Mouse (Mus musculus) limb, embryonic 15.5 days (tissue): ENCODE measurements around the gene Akt2. TPM values are rescaled to one million over a fixed set of nuclear protein-coding genes. Genes with fewer than 3 reads are reported as not detected.

Experiments
- ATAC-seq: fragments of 200-750 bp; cut with Nextera tagmentation; 2 replicates; pipeline ENCODE4 v1.8.0; 2017; ENCODE audit warnings: low read depth, moderate TSS enrichment; ENCODE audit not compliant: insufficient number of reproducible peaks, low FRiP score, low TSS enrichment
- H3K27ac ChIP-seq: fragments of 300-500 bp; sonication (generic); 2 replicates; pipeline ENCODE4 v1.5.1; 2015; ENCODE audit warnings: moderate library complexity, mild to moderate bottlenecking, inconsistent platforms
- H3K27me3 ChIP-seq: fragments of 300-500 bp; sonication (generic); 2 replicates; pipeline ENCODE4 v1.6.1; 2015; ENCODE audit warnings: inconsistent platforms
- H3K36me3 ChIP-seq: fragments of 300-500 bp; sonication (generic); 2 replicates; pipeline ENCODE4 v1.6.1; 2015; ENCODE audit warnings: inconsistent platforms
- H3K4me1 ChIP-seq: fragments of 300-500 bp; sonication (generic); 2 replicates; pipeline ENCODE4 v1.6.1; 2015; ENCODE audit warnings: inconsistent platforms
- H3K4me2 ChIP-seq: fragments of 300-500 bp; sonication (generic); 2 replicates; pipeline ENCODE4 v1.6.1; 2015; ENCODE audit warnings: mild to moderate bottlenecking, inconsistent platforms
- H3K4me3 ChIP-seq: fragments of 300-500 bp; sonication (generic); 2 replicates; pipeline ENCODE4 v1.5.1; 2015; ENCODE audit warnings: mild to moderate bottlenecking, inconsistent platforms
- H3K9ac ChIP-seq: fragments of 300-500 bp; sonication (generic); 2 replicates; pipeline ENCODE4 v1.6.1; 2015; ENCODE audit warnings: inconsistent platforms
- H3K9me3 ChIP-seq: fragments of 300-500 bp; sonication (generic); 2 replicates; pipeline ENCODE4 v1.6.1; 2016; ENCODE audit warnings: inconsistent platforms
- whole genome bisulfite sequencing: fragments of 180-500 bp; shearing (Covaris S2); methylation state at CpG from one replicate; pipeline ENCODE4 v1.1.7; 2015; 5-methylcytosine and 5-hydroxymethylcytosine counted together
- polyA plus RNA-seq: library from polyadenylated mRNA; unstranded; fragments of >200 nt; fragmentation: Nextera tagmentation; extraction: Ambion mirVana; gene quantifications from 2 replicates; pipeline ENCODE4 v1.2.1, GENCODE M21; 2015

Akt2 gene
- polyA plus RNA-seq, 1 experiment from 2014 or later: 108 TPM

- H3K27ac ChIP-seq: peak within 1 kb of the TSS; percentile 86
- no peaks in the 10 kb centered on the region for H3K9me3 ChIP-seq
- H3K9ac ChIP-seq: peak within 1 kb of the TSS; percentile 78
- no peaks in the 10 kb centered on the region for H3K27me3 ChIP-seq
- peak within 1 kb of the TSS; percentile 97 for H3K4me2 ChIP-seq
- peaks cover 28% of the 10 kb centered on the region for H3K4me1 ChIP-seq
- H3K4me3 ChIP-seq: peak within 1 kb of the TSS; percentile 92
- H3K36me3 ChIP-seq: peaks cover 12% of the 10 kb centered on the region
- WGBS: under 1% methylated on average over 28 of the region's 31 CpGs
- peak; percentile 96 for ATAC-seq
Measured at GRCm38 (mm10) chr7:27674522-27675221, 83.3 kb downstream of the Akt2 start, which contains the start of gene Map3k10. Map3k10 (minus strand) TSS chr7:27674598.

GRCm38 (mm10) chr7:27675222-27675612 is 83.9 kb downstream of the Akt2 start:
- Histone ChIP-seq H3K9me3 (no peaks in the 10 kb centered on the region), H3K4me3 (peak overlapping the region; percentile 92), H3K4me1 (peaks cover 28% of the 10 kb centered on the region), H3K9ac (no peak overlapping the region), H3K27me3 (no peaks in the 10 kb centered on the region), H3K36me3 (peaks cover 6% of the 10 kb centered on the region), H3K4me2 (peak overlapping the region; percentile 97), H3K27ac (no peak overlapping the region)
- 32% methylated on average over 14 of the region's 14 CpGs for WGBS
- ATAC-seq: no peak

GRCm38 (mm10) chr7:27683218-27683617 is 91.9 kb downstream of the Akt2 start:
- Histone ChIP-seq H3K36me3 (no peaks in the 10 kb centered on the region), H3K4me2 (no peak overlapping the region), H3K4me3 (no peak overlapping the region), H3K27ac (no peak overlapping the region), H3K4me1 (peaks cover 2% of the 10 kb centered on the region), H3K9ac (no peak overlapping the region), H3K27me3 (no peaks in the 10 kb centered on the region), H3K9me3 (no peaks in the 10 kb centered on the region)
- ATAC-seq: no peak
- WGBS: 53% methylated on average over 2 of the region's 2 CpGs

- H3K4me2 ChIP-seq: peak overlapping the region; percentile 15
- H3K27me3 ChIP-seq: no peaks in the 10 kb centered on the region
- 35% methylated on average over 5 of the region's 5 CpGs for WGBS
- H3K36me3 ChIP-seq: no peaks in the 10 kb centered on the region
- H3K27ac ChIP-seq: no peak overlapping the region
- no peak overlapping the region for H3K4me3 ChIP-seq
- H3K4me1 ChIP-seq: peaks cover 11% of the 10 kb centered on the region
- H3K9ac ChIP-seq: no peak overlapping the region
- ATAC-seq: no peak
- H3K9me3 ChIP-seq: no peaks in the 10 kb centered on the region
Measured at GRCm38 (mm10) chr7:27685220-27685619, 93.9 kb downstream of the Akt2 start.

GRCm38 (mm10) chr7:27685681-27686080 is 94.3 kb downstream of the Akt2 start:
- no peak for ATAC-seq
- Histone ChIP-seq H3K9me3 (no peaks in the 10 kb centered on the region), H3K4me3 (no peak overlapping the region), H3K4me1 (peaks cover 11% of the 10 kb centered on the region), H3K27ac (no peak overlapping the region), H3K4me2 (peak overlapping the region; percentile 15), H3K9ac (no peak overlapping the region), H3K36me3 (no peaks in the 10 kb centered on the region), H3K27me3 (no peaks in the 10 kb centered on the region)
- under 1% methylated on average over 6 of the region's 6 CpGs for WGBS

- no peak overlapping the region for H3K9ac ChIP-seq
- H3K4me1 ChIP-seq: peaks cover 11% of the 10 kb centered on the region
- H3K4me2 ChIP-seq: no peak overlapping the region
- H3K4me3 ChIP-seq: no peak overlapping the region
- no peak for ATAC-seq
- 76% methylated on average over 1 of the region's 1 CpGs for WGBS
- no peak overlapping the region for H3K27ac ChIP-seq
- no peaks in the 10 kb centered on the region for H3K36me3 ChIP-seq
- H3K9me3 ChIP-seq: no peaks in the 10 kb centered on the region
- no peaks in the 10 kb centered on the region for H3K27me3 ChIP-seq
Measured at GRCm38 (mm10) chr7:27687043-27687442, 95.7 kb downstream of the Akt2 start.

- H3K4me1 ChIP-seq: peaks cover 11% of the 10 kb centered on the region
- H3K36me3 ChIP-seq: no peaks in the 10 kb centered on the region
- 60% methylated on average over 3 of the region's 3 CpGs for WGBS
- H3K27me3 ChIP-seq: no peaks in the 10 kb centered on the region
- no peak for ATAC-seq
- H3K4me2 ChIP-seq: peak overlapping the region; percentile 52
- H3K9me3 ChIP-seq: no peaks in the 10 kb centered on the region
- no peak overlapping the region for H3K27ac ChIP-seq
- H3K9ac ChIP-seq: no peak overlapping the region
- peak overlapping the region; percentile 48; the same call in 1 of the 2 replicates for H3K4me3 ChIP-seq
Measured at GRCm38 (mm10) chr7:27687836-27688235, 96.5 kb downstream of the Akt2 start.

GRCm38 (mm10) chr7:27688246-27688788 is 97.0 kb downstream of the Akt2 start:
- Histone ChIP-seq H3K9me3 (no peaks in the 10 kb centered on the region), H3K27ac (peak overlapping the region; percentile 84), H3K9ac (peak overlapping the region; percentile 37; the same call in 1 of the 2 replicates), H3K27me3 (no peaks in the 10 kb centered on the region), H3K4me1 (peaks cover 11% of the 10 kb centered on the region), H3K4me3 (peak overlapping the region; percentile 48), H3K36me3 (no peaks in the 10 kb centered on the region), H3K4me2 (peak overlapping the region; percentile 52)
- 35% methylated on average over 14 of the region's 14 CpGs for WGBS
- ATAC-seq: no peak

GRCm38 (mm10) chr7:27688815-27689612 is 97.7 kb downstream of the Akt2 start, which contains the start of gene Zfp607b:
Zfp607b (plus strand) TSS chr7:27689340.
- H3K9me3 ChIP-seq: no peaks in the 10 kb centered on the region

More at GRCm38 (mm10) chr7:27688815-27689612, 97.7 kb downstream of the Akt2 start, which contains the start of gene Zfp607b:
- H3K4me1 ChIP-seq: peaks cover 11% of the 10 kb centered on the region
- no peaks in the 10 kb centered on the region for H3K36me3 ChIP-seq
- H3K27me3 ChIP-seq: no peaks in the 10 kb centered on the region
- H3K9ac ChIP-seq: peak within 1 kb of the TSS; percentile 37; the same call in 1 of the 2 replicates
- H3K4me3 ChIP-seq: peak within 1 kb of the TSS; percentile 48
- under 1% methylated on average over 19 of the region's 19 CpGs for WGBS
- peak within 1 kb of the TSS; percentile 84 for H3K27ac ChIP-seq
- H3K4me2 ChIP-seq: peak within 1 kb of the TSS; percentile 52
- ATAC-seq: peak; percentile 100
